Mouse (Mus musculus) kidney, adult 2 months (tissue): ENCODE measurements at regions not wholly inside any gene's neighbourhood (a gene's known extent, or its start where the extent isn't known, plus 50 kb on each side); places are given as distances from the start of the nearest gene placed in this dataset.

Experiments
- DNase-seq: peaks from one replicate; pipeline ENCODE4 v3.0.0; 2021
- H3K27ac ChIP-seq: fragments of 200-500 bp; 2 replicates; pipeline ENCODE4 v1.5.1; 2012; ENCODE audit warnings: low read depth, low read length, control low read depth, inconsistent platforms; ENCODE audit not compliant: insufficient read depth
- H3K27me3 ChIP-seq: fragments of 200-500 bp; replicated peaks from 2 replicates; pipeline ENCODE4 v1.6.1; 2012; ENCODE audit warnings: mild to moderate bottlenecking, moderate library complexity, low read length, inconsistent platforms; ENCODE audit not compliant: control insufficient read depth, insufficient read depth
- H3K36me3 ChIP-seq: fragments of 200-500 bp; 2 replicates; pipeline ENCODE4 v1.6.1; 2012; ENCODE audit warnings: mild to moderate bottlenecking, moderate library complexity, low read length, inconsistent platforms; ENCODE audit not compliant: control insufficient read depth, insufficient read depth
- H3K4me1 ChIP-seq: fragments of 200-500 bp; 2 replicates; pipeline ENCODE4 v1.6.1; 2011; ENCODE audit warnings: low read length; ENCODE audit not compliant: control insufficient read depth, insufficient read depth
- H3K4me3 ChIP-seq: fragments of 200-500 bp; 2 replicates; pipeline ENCODE4 v1.5.1; 2011; ENCODE audit warnings: mild to moderate bottlenecking, low read depth, low read length, control low read depth; ENCODE audit not compliant: insufficient read depth
- CTCF ChIP-seq: fragments of 200-500 bp; conservative IDR thresholded peaks from 2 replicates; pipeline ENCODE4 v1.5.1; 2011; ENCODE audit warnings: low read depth, mild to moderate bottlenecking, control low read depth, low read length, moderate library complexity, mixed read lengths; ENCODE audit not compliant: insufficient read depth, insufficient read length
- POLR2A ChIP-seq: fragments of 200-500 bp; IDR thresholded peaks from one replicate; pipeline ENCODE4 v1.6.1; 2011; ENCODE audit warnings: low read depth, low read length, control low read depth
- WGBS: fragments of 180-500 bp; shearing (Covaris S2); methylation state at CpG from one replicate; pipeline ENCODE4 v1.1.7; 2018; 5-methylcytosine and 5-hydroxymethylcytosine counted together

GRCm38 (mm10) chr11:111347562-111347961 lies 281.6 kb downstream of the Kcnj2 start:
- no peak overlapping the region for H3K4me3 ChIP-seq
- H3K4me1 ChIP-seq: no peaks in the 10 kb centered on the region
- H3K27ac ChIP-seq: no peak overlapping the region
- no peaks in the 10 kb centered on the region for H3K27me3 ChIP-seq
- WGBS: 27% methylated on average over 1 of the region's 1 CpGs
- H3K36me3 ChIP-seq: no peaks in the 10 kb centered on the region
- DNase-seq: peak; percentile 79
- TF ChIP-seq POLR2A (no peak), CTCF (no peak)

DNA sequence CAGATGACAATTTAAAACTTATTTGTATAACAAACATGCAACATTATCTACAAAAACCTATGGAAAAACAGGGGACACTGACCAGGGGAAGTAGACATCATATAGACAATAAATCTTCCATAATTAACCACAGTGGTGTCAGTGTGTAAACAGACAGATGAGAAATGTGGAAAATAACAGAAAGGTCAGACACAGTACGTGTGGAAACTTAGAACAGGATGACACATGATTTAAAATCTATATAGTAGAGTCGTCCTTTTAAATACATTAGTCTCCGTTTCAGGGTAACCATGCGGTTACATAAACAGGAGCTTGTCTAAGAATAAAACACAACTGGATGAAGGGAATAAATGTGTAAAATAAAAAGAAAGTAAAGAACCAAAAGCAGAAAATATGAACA lies 284.1 kb downstream of the Kcnj2 start:
- 54% methylated on average over 4 of the region's 4 CpGs for WGBS
- Histone ChIP-seq H3K27me3 (no peaks in the 10 kb centered on the region), H3K4me3 (no peak overlapping the region), H3K36me3 (no peaks in the 10 kb centered on the region), H3K4me1 (no peaks in the 10 kb centered on the region), H3K27ac (no peak overlapping the region)
- TF ChIP-seq CTCF: no peak
- no peak for TF ChIP-seq POLR2A
- no peak for DNase-seq

DNA sequence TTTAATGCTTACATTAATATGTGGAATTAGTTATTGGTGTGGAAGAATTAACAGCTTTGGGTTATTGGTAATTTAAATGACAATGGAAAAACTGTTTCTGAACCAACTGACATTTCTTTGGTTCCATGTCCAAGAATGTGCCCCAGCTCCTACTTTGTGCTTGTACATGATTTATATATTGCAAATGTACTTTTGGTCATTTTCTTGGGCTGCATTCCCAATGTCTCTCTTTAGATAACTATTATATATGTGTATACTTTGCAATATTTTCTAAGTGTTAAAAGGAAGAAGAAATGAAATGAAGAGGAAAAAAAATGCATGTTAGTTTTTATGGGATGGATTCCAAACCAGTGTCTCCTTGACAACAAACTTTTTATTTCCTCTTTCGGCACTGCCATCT lies 297.4 kb downstream of the Kcnj2 start:
- 79% methylated on average over 1 of the region's 1 CpGs for WGBS
- Histone ChIP-seq H3K4me1 (no peaks in the 10 kb centered on the region), H3K36me3 (no peaks in the 10 kb centered on the region), H3K27ac (no peak overlapping the region), H3K27me3 (no peaks in the 10 kb centered on the region), H3K4me3 (no peak overlapping the region)
- no peak for DNase-seq
- TF ChIP-seq POLR2A (no peak), CTCF (no peak)

DNA sequence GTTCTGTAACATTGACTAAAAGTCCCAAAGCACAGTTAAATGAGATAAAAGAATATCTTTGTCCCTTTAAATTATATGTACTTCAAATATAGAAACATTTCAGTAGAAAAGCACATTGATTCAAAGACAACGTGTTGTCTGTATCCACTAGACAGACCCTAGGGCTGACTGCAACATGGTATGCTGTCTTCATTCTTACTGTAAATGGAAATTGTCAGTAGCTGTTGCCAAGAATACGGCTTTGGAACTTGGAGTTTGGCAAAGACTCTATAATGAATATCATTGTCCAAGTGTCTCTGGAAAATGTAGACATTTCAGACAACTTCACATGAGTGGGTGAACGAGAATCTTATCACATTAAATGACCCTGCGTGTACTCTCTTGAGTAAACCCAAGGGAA lies 311.2 kb downstream of the Kcnj2 start:
- WGBS: 78% methylated on average over 4 of the region's 4 CpGs
- no peaks in the 10 kb centered on the region for H3K27me3 ChIP-seq
- H3K4me1 ChIP-seq: no peaks in the 10 kb centered on the region
- TF ChIP-seq CTCF (no peak), POLR2A (no peak)
- no peaks in the 10 kb centered on the region for H3K36me3 ChIP-seq
- H3K4me3 ChIP-seq: no peak overlapping the region
- peak; percentile 4 for DNase-seq
- no peak overlapping the region for H3K27ac ChIP-seq

GRCm38 (mm10) chr11:111379842-111380241 lies 313.9 kb downstream of the Kcnj2 start:
- DNase-seq: no peak
- no peaks in the 10 kb centered on the region for H3K27me3 ChIP-seq
- no peak overlapping the region for H3K27ac ChIP-seq
- 62% methylated on average over 3 of the region's 3 CpGs for WGBS
- H3K4me1 ChIP-seq: no peaks in the 10 kb centered on the region
- no peaks in the 10 kb centered on the region for H3K36me3 ChIP-seq
- no peak overlapping the region for H3K4me3 ChIP-seq
- TF ChIP-seq CTCF (no peak), POLR2A (no peak)

DNA sequence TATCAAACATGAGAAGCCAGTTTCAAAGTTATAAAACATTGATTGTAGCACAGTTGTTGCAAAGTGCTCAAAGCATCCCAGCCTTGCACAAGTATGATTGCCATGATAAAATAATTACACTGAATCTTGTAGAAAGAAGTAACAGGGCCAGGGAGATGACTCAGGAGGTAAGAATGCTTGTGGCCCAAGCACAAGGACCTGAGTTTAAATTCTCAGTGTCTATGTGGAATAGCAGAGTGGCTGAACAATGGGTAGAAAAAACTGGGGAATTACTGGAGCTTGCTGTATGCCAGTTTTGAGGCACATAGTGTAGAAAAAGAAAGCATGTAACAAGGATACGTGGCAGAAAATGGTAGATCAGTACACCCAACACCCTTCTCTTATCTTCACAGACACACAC lies 332.7 kb downstream of the Kcnj2 start:
- WGBS: 89% methylated on average over 1 of the region's 1 CpGs
- no peak for DNase-seq
- no peak overlapping the region for H3K4me3 ChIP-seq
- H3K27ac ChIP-seq: no peak overlapping the region
- TF ChIP-seq CTCF: no peak
- TF ChIP-seq POLR2A: no peak
- H3K4me1 ChIP-seq: no peaks in the 10 kb centered on the region
- H3K27me3 ChIP-seq: no peaks in the 10 kb centered on the region
- no peaks in the 10 kb centered on the region for H3K36me3 ChIP-seq

DNA sequence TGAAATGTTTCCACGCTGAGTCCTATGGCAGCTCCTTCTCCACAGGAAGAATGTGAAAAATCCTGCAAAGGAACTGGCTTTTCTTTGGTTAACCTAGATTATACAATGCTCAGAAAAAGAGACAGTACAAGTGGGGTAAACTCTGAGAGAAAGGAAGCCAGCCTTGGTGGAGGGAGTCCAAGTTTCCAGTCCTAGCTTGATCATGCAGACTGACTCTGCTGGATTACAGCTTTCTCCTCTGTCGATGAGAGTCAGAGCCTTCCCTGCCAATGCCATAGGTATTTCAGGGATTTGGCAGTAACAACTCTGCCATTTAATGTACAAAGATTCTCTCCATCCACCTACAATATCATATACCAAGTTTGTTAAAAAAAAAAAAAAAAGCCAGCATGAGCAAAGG lies 343.3 kb downstream of the Kcnj2 start:
- Histone ChIP-seq H3K36me3 (no peaks in the 10 kb centered on the region), H3K4me1 (no peaks in the 10 kb centered on the region), H3K27ac (no peak overlapping the region), H3K27me3 (no peaks in the 10 kb centered on the region), H3K4me3 (no peak overlapping the region)
- 98% methylated on average over 2 of the region's 2 CpGs for WGBS
- TF ChIP-seq POLR2A (no peak), CTCF (no peak)
- no peak for DNase-seq

- no peaks in the 10 kb centered on the region for H3K27me3 ChIP-seq
- H3K4me1 ChIP-seq: no peaks in the 10 kb centered on the region
- TF ChIP-seq POLR2A: no peak
- TF ChIP-seq CTCF: no peak
- no peak overlapping the region for H3K4me3 ChIP-seq
- WGBS: 35% methylated on average over 4 of the region's 4 CpGs
- DNase-seq: no peak
- H3K27ac ChIP-seq: no peak overlapping the region
- no peaks in the 10 kb centered on the region for H3K36me3 ChIP-seq
These were observed 358.9 kb downstream of the Kcnj2 start for GRCm38 (mm10) chr11:111424871-111425270.
